Mouse (Mus musculus) natural killer cell, adult 2 months (primary cell): ENCODE measurements around the gene Glipr1l2.
"Not testable (repeated sequence)": the region's sequence is repeated elsewhere in the genome, so short reads cannot be mapped to it uniquely, and the experiment has no call there.

Source experiments
- DNase-seq, 2 experiments: peaks; one replicate each; pipeline ENCODE4 v3.0.0; 2022; ENCODE audit warnings: low spot score in 2 of 2

The Glipr1l2 gene

GRCm38 (mm10) chr10:112083157-112083556 lies at the start of gene Glipr1l2:
TSS of gene Glipr1l2 (plus strand) at chr10:112083354.
- DNase-seq, result no peak

GRCm38 (mm10) chr10:112043523-112043922 lies 39.6 kb upstream of the Glipr1l2 start:
- not testable (repeated sequence) for DNase-seq

GRCm38 (mm10) chr10:112044283-112044682 lies 38.9 kb upstream of the Glipr1l2 start:
- DNase-seq, result not testable (repeated sequence)

GRCm38 (mm10) chr10:112051220-112051619 lies 31.9 kb upstream of the Glipr1l2 start:
- no peak for DNase-seq

- not testable (repeated sequence) for DNase-seq
These were observed 31.2 kb upstream of the Glipr1l2 start for GRCm38 (mm10) chr10:112051956-112052355.

GRCm38 (mm10) chr10:112059702-112060582 lies 23.2 kb upstream of the Glipr1l2 start, which contains the start of gene Glipr1l1:
TSS of gene Glipr1l1 (plus strand) at chr10:112060189.
- DNase-seq, result no peak

- not testable (repeated sequence) for DNase-seq
These were observed 22.6 kb upstream of the Glipr1l2 start for GRCm38 (mm10) chr10:112060583-112060934.

GRCm38 (mm10) chr10:112080044-112080443 lies 3.1 kb upstream of the Glipr1l2 start:
- no peak for DNase-seq

GRCm38 (mm10) chr10:112105785-112106184 lies 22.6 kb downstream of the Glipr1l2 start:
- peak; percentile 57 to 71 for DNase-seq

GRCm38 (mm10) chr10:112110401-112110800 lies 27.2 kb downstream of the Glipr1l2 start:
- no peak for DNase-seq

GRCm38 (mm10) chr10:112125090-112125489 lies 41.9 kb downstream of the Glipr1l2 start:
- DNase-seq, result not testable (repeated sequence)

- not testable (repeated sequence) for DNase-seq
These were observed 44.6 kb downstream of the Glipr1l2 start for GRCm38 (mm10) chr10:112127682-112128230.

- no peak for DNase-seq
These were observed 49.0 kb downstream of the Glipr1l2 start for GRCm38 (mm10) chr10:112132194-112132593.

- no peak for DNase-seq
These were observed 55.1 kb downstream of the Glipr1l2 start for GRCm38 (mm10) chr10:112138050-112138870.

GRCm38 (mm10) chr10:112138871-112139430 lies 55.8 kb downstream of the Glipr1l2 start:
- no peak for DNase-seq

GRCm38 (mm10) chr10:112139834-112140233 lies 56.7 kb downstream of the Glipr1l2 start:
- no peak for DNase-seq
